Mouse (Mus musculus): ENCODE data around the gene Top3b. TPM values are rescaled to one million over a fixed set of nuclear protein-coding genes. Genes with fewer than 3 reads are reported as not detected.

Gene Top3b
- polyA plus RNA-seq (2014; fragmentation: Nextera tagmentation; extraction: Ambion mirVana), result 67.5 and 71.9 TPM in 2 replicates

GRCm38 (mm10) chr16:16870617-16871331 is at the start of gene Top3b, which contains the start of gene Vpreb1:
TSS of gene Top3b (plus strand) at chr16:16870736.
TSS of gene Vpreb1 (minus strand) at chr16:16870843.
- DNase-seq (peak; percentile 97), ATAC-seq (ENCODE audit: low FRiP score, low TSS enrichment) (peak; percentile 96)
- under 1% methylated on average over 49 of the region's 49 CpGs for WGBS
- peak within 1 kb of the TSS; percentile 90 for H3K27ac ChIP-seq (replicated peaks; ENCODE audit: low read depth, low read length)
- peaks cover 8% of the 10 kb centered on the region for H3K4me1 ChIP-seq (ENCODE audit: control insufficient read depth, insufficient read depth, low read length)
- H3K9ac ChIP-seq (replicated peaks; ENCODE audit: low read length), result peak within 1 kb of the TSS; percentile 76
- H3K9me3 ChIP-seq (ENCODE audit: control insufficient read depth, low read length), result peaks cover 1% of the 10 kb centered on the region; the same call in 1 of the 2 replicates
- peaks cover 6% of the 10 kb centered on the region for H3K36me3 ChIP-seq (ENCODE audit: control insufficient read depth, insufficient read depth, low read length)
- H3K4me3 ChIP-seq (replicated peaks; ENCODE audit: low read depth, low read length), result peak within 1 kb of the TSS; percentile 65
- H3K4me2 ChIP-seq (ENCODE audit: low read length), result peak within 1 kb of the TSS; percentile 67
- H3K27me3 ChIP-seq (ENCODE audit: control insufficient read depth, insufficient read depth, low read length), result no peaks in the 10 kb centered on the region

GRCm38 (mm10) chr16:16825476-16825875 is 45.1 kb upstream of the Top3b start:
- Histone ChIP-seq H3K9ac (replicated peaks; ENCODE audit: low read length) (no peak overlapping the region), H3K27me3 (ENCODE audit: control insufficient read depth, insufficient read depth, low read length) (no peaks in the 10 kb centered on the region), H3K27ac (replicated peaks; ENCODE audit: low read depth, low read length) (no peak overlapping the region), H3K4me1 (ENCODE audit: control insufficient read depth, insufficient read depth, low read length) (no peaks in the 10 kb centered on the region; the same call in 1 of the 2 replicates), H3K9me3 (ENCODE audit: control insufficient read depth, low read length) (peaks cover 5% of the 10 kb centered on the region; the same call in 1 of the 2 replicates), H3K4me3 (replicated peaks; ENCODE audit: low read depth, low read length) (no peak overlapping the region), H3K4me2 (ENCODE audit: low read length) (no peak overlapping the region), H3K36me3 (ENCODE audit: control insufficient read depth, insufficient read depth, low read length) (no peaks in the 10 kb centered on the region)
- no peak for DNase-seq
- ATAC-seq (ENCODE audit: low FRiP score, low TSS enrichment), result no peak
- 49% methylated on average over 5 of the region's 5 CpGs for WGBS

- Histone ChIP-seq H3K36me3 (ENCODE audit: control insufficient read depth, insufficient read depth, low read length) (no peaks in the 10 kb centered on the region), H3K27me3 (ENCODE audit: control insufficient read depth, insufficient read depth, low read length) (no peaks in the 10 kb centered on the region), H3K4me3 (replicated peaks; ENCODE audit: low read depth, low read length) (no peak overlapping the region), H3K4me1 (ENCODE audit: control insufficient read depth, insufficient read depth, low read length) (no peaks in the 10 kb centered on the region; the same call in 1 of the 2 replicates), H3K9ac (replicated peaks; ENCODE audit: low read length) (no peak overlapping the region), H3K27ac (replicated peaks; ENCODE audit: low read depth, low read length) (no peak overlapping the region), H3K4me2 (ENCODE audit: low read length) (no peak overlapping the region), H3K9me3 (ENCODE audit: control insufficient read depth, low read length) (0 out of 2 replicates have a peak, but pooled peaks cover 2% of the 10 kb centered on the region)
- WGBS, result 74% methylated on average over 2 of the region's 2 CpGs
- no peak for ATAC-seq (ENCODE audit: low FRiP score, low TSS enrichment)
- DNase-seq, result no peak
These were observed 44.3 kb upstream of the Top3b start for GRCm38 (mm10) chr16:16826223-16826622.

- ATAC-seq (ENCODE audit: low FRiP score, low TSS enrichment) (peak; percentile 93), DNase-seq (peak; percentile 90)
- H3K27me3 ChIP-seq (ENCODE audit: control insufficient read depth, insufficient read depth, low read length), result no peaks in the 10 kb centered on the region
- H3K4me1 ChIP-seq (ENCODE audit: control insufficient read depth, insufficient read depth, low read length), result no peaks in the 10 kb centered on the region; the same call in 1 of the 2 replicates
- no peaks in the 10 kb centered on the region for H3K36me3 ChIP-seq (ENCODE audit: control insufficient read depth, insufficient read depth, low read length)
- WGBS, result 6% methylated on average over 33 of the region's 33 CpGs
- no peaks in the 10 kb centered on the region for H3K9me3 ChIP-seq (ENCODE audit: control insufficient read depth, low read length)
- 0 out of 2 replicates have a peak within 1 kb of the TSS, but pooled peaks have one; percentile 5 for H3K27ac ChIP-seq (replicated peaks; ENCODE audit: low read depth, low read length)
- H3K9ac ChIP-seq (replicated peaks; ENCODE audit: low read length), result peak within 1 kb of the TSS; percentile 65
- H3K4me2 ChIP-seq (ENCODE audit: low read length), result peak within 1 kb of the TSS; percentile 80
- H3K4me3 ChIP-seq (replicated peaks; ENCODE audit: low read depth, low read length), result peak within 1 kb of the TSS; percentile 60
These were observed 41.5 kb upstream of the Top3b start, which contains the start of gene Spag6l for GRCm38 (mm10) chr16:16828757-16829615. TSS of gene Spag6l (minus strand) at chr16:16829456.

GRCm38 (mm10) chr16:16829671-16830070 is 40.9 kb upstream of the Top3b start:
- DNase-seq (no peak), ATAC-seq (ENCODE audit: low FRiP score, low TSS enrichment) (0 out of 2 replicates have a peak, but pooled peaks have one; percentile 28)
- Histone ChIP-seq H3K4me3 (replicated peaks; ENCODE audit: low read depth, low read length) (peak overlapping the region; percentile 60; the same call in 1 of the 2 replicates), H3K9ac (replicated peaks; ENCODE audit: low read length) (no peak overlapping the region), H3K4me2 (ENCODE audit: low read length) (peak overlapping the region; percentile 80; the same call in 1 of the 2 replicates), H3K36me3 (ENCODE audit: control insufficient read depth, insufficient read depth, low read length) (no peaks in the 10 kb centered on the region), H3K9me3 (ENCODE audit: control insufficient read depth, low read length) (no peaks in the 10 kb centered on the region), H3K27ac (replicated peaks; ENCODE audit: low read depth, low read length) (no peak overlapping the region), H3K4me1 (ENCODE audit: control insufficient read depth, insufficient read depth, low read length) (no peaks in the 10 kb centered on the region; the same call in 1 of the 2 replicates), H3K27me3 (ENCODE audit: control insufficient read depth, insufficient read depth, low read length) (no peaks in the 10 kb centered on the region)
- WGBS, result 91% methylated on average over 3 of the region's 3 CpGs

GRCm38 (mm10) chr16:16849196-16849595 is 21.3 kb upstream of the Top3b start:
- Histone ChIP-seq H3K9me3 (ENCODE audit: control insufficient read depth, low read length) (no peaks in the 10 kb centered on the region), H3K27me3 (ENCODE audit: control insufficient read depth, insufficient read depth, low read length) (no peaks in the 10 kb centered on the region), H3K36me3 (ENCODE audit: control insufficient read depth, insufficient read depth, low read length) (no peaks in the 10 kb centered on the region), H3K4me2 (ENCODE audit: low read length) (no peak overlapping the region), H3K4me1 (ENCODE audit: control insufficient read depth, insufficient read depth, low read length) (no peaks in the 10 kb centered on the region), H3K27ac (replicated peaks; ENCODE audit: low read depth, low read length) (no peak overlapping the region), H3K9ac (replicated peaks; ENCODE audit: low read length) (no peak overlapping the region), H3K4me3 (replicated peaks; ENCODE audit: low read depth, low read length) (no peak overlapping the region)
- ATAC-seq (ENCODE audit: low FRiP score, low TSS enrichment) (no peak), DNase-seq (no peak)

GRCm38 (mm10) chr16:16852411-16852810 is 18.1 kb upstream of the Top3b start:
- H3K9me3 ChIP-seq (ENCODE audit: control insufficient read depth, low read length), result no peaks in the 10 kb centered on the region
- DNase-seq (no peak), ATAC-seq (ENCODE audit: low FRiP score, low TSS enrichment) (no peak)
- no peaks in the 10 kb centered on the region for H3K4me1 ChIP-seq (ENCODE audit: control insufficient read depth, insufficient read depth, low read length)
- H3K27me3 ChIP-seq (ENCODE audit: control insufficient read depth, insufficient read depth, low read length), result no peaks in the 10 kb centered on the region
- no peaks in the 10 kb centered on the region for H3K36me3 ChIP-seq (ENCODE audit: control insufficient read depth, insufficient read depth, low read length)
- H3K9ac ChIP-seq (replicated peaks; ENCODE audit: low read length), result no peak overlapping the region
- H3K27ac ChIP-seq (replicated peaks; ENCODE audit: low read depth, low read length), result no peak overlapping the region
- no peak overlapping the region for H3K4me3 ChIP-seq (replicated peaks; ENCODE audit: low read depth, low read length)
- no peak overlapping the region for H3K4me2 ChIP-seq (ENCODE audit: low read length)
- 85% methylated on average over 3 of the region's 3 CpGs for whole genome bisulfite sequencing

- DNase-seq, result peak; percentile 11
- no peak overlapping the region for H3K9ac ChIP-seq (replicated peaks; ENCODE audit: low read length)
- H3K4me3 ChIP-seq (replicated peaks; ENCODE audit: low read depth, low read length), result no peak overlapping the region
- 42% methylated on average over 6 of the region's 6 CpGs for WGBS
- H3K27ac ChIP-seq (replicated peaks; ENCODE audit: low read depth, low read length), result no peak overlapping the region
- H3K4me1 ChIP-seq (ENCODE audit: control insufficient read depth, insufficient read depth, low read length), result no peaks in the 10 kb centered on the region
- no peaks in the 10 kb centered on the region for H3K36me3 ChIP-seq (ENCODE audit: control insufficient read depth, insufficient read depth, low read length)
- no peak overlapping the region for H3K4me2 ChIP-seq (ENCODE audit: low read length)
- H3K27me3 ChIP-seq (ENCODE audit: control insufficient read depth, insufficient read depth, low read length), result no peaks in the 10 kb centered on the region
- ATAC-seq (ENCODE audit: low FRiP score, low TSS enrichment), result no peak
- H3K9me3 ChIP-seq (ENCODE audit: control insufficient read depth, low read length), result no peaks in the 10 kb centered on the region
These were observed 15.7 kb upstream of the Top3b start for GRCm38 (mm10) chr16:16854836-16855235.
